Mouse (Mus musculus) intestine, postnatal 0 days (tissue): ENCODE measurements around the gene Lgalsl. TPM values are rescaled to one million over a fixed set of nuclear protein-coding genes. Genes with fewer than 3 reads are reported as not detected.
A peak's percentile ranks its signal among the peaks of the same experiment; 100 is the strongest.

Source experiments
- ATAC-seq: fragments of 200-750 bp; cut with Nextera tagmentation; 2 replicates; pipeline ENCODE4 v1.8.0; 2017; ENCODE audit warnings: mild to moderate bottlenecking, moderate TSS enrichment, moderate library complexity
- H3K27ac ChIP-seq: fragments of 300-500 bp; sonication (generic); 2 replicates; pipeline ENCODE4 v1.5.1; 2014; ENCODE audit warnings: mild to moderate bottlenecking, low read depth, low read length, moderate library complexity
- H3K27me3 ChIP-seq: fragments of 300-500 bp; sonication (generic); replicated peaks from 2 replicates; pipeline ENCODE4 v1.6.1; 2014; ENCODE audit warnings: low read length, mixed read lengths; ENCODE audit not compliant: control insufficient read depth, insufficient read depth
- H3K36me3 ChIP-seq: fragments of 300-500 bp; sonication (generic); 2 replicates; pipeline ENCODE4 v1.6.1; 2014; ENCODE audit warnings: mild to moderate bottlenecking, moderate library complexity; ENCODE audit not compliant: control insufficient read depth, insufficient read depth
- H3K4me1 ChIP-seq: fragments of 300-500 bp; sonication (generic); replicated peaks from 2 replicates; pipeline ENCODE4 v1.6.1; 2014; ENCODE audit warnings: antibody characterized with exemption, low read length, mixed read lengths; ENCODE audit not compliant: control insufficient read depth, insufficient read depth
- H3K4me2 ChIP-seq: fragments of 300-500 bp; sonication (generic); replicated peaks from 2 replicates; pipeline ENCODE4 v1.6.1; 2014; ENCODE audit warnings: low read depth, mild to moderate bottlenecking, moderate library complexity
- H3K4me3 ChIP-seq: fragments of 300-500 bp; sonication (generic); 2 replicates; pipeline ENCODE4 v1.5.1; 2014; ENCODE audit warnings: low read depth, low read length
- H3K9ac ChIP-seq: fragments of 300-500 bp; sonication (generic); 2 replicates; pipeline ENCODE4 v1.6.1; 2014; ENCODE audit warnings: mild to moderate bottlenecking, low read depth, low read length
- H3K9me3 ChIP-seq: fragments of 300-500 bp; sonication (generic); 2 replicates; pipeline ENCODE4 v1.6.1; 2016; ENCODE audit warnings: mixed run types; ENCODE audit not compliant: control insufficient read depth
- CTCF ChIP-seq: sonication (generic); IDR thresholded peaks from 2 replicates; pipeline ENCODE4 v1.5.1; 2016; ENCODE audit warnings: low read depth, mild to moderate bottlenecking, control low read depth, antibody characterized with exemption, moderate library complexity
- WGBS: fragments of 180-500 bp; shearing (Covaris S2); extraction: QIAGEN DNeasy Blood & Tissue Kit; methylation state at CpG from one replicate; pipeline ENCODE4 v1.1.7; 2014; 5-methylcytosine and 5-hydroxymethylcytosine counted together
- polyA plus RNA-seq: library from polyadenylated mRNA; unstranded; fragments of >200 nt; fragmentation: Nextera tagmentation; extraction: Ambion mirVana; gene quantifications from 2 replicates; pipeline ENCODE4 v1.2.1, GENCODE M21; 2015

Gene Lgalsl
- polyA plus RNA-seq, 1 experiment from 2014 or later: 16.5 TPM

GRCm38 (mm10) chr11:20780312-20780711 lies 50.5 kb downstream of the Lgalsl start:
- TF ChIP-seq CTCF: no peak

GRCm38 (mm10) chr11:20778861-20779563 lies 51.8 kb downstream of the Lgalsl start:
- 89% methylated on average over 3 of the region's 3 CpGs for WGBS
- no peak for TF ChIP-seq CTCF

More at GRCm38 (mm10) chr11:20780312-20780711, 50.5 kb downstream of the Lgalsl start:
- H3K4me3 ChIP-seq: no peak overlapping the region
- H3K4me2 ChIP-seq: no peak overlapping the region
- H3K27me3 ChIP-seq: no peaks in the 10 kb centered on the region
- WGBS: 78% methylated on average over 4 of the region's 4 CpGs
- peaks cover 5% of the 10 kb centered on the region; the same call in 1 of the 2 replicates for H3K9me3 ChIP-seq
- no peaks in the 10 kb centered on the region for H3K36me3 ChIP-seq
- H3K9ac ChIP-seq: no peak overlapping the region
- no peak overlapping the region for H3K27ac ChIP-seq
- ATAC-seq: no peak
- H3K4me1 ChIP-seq: no peaks in the 10 kb centered on the region

GRCm38 (mm10) chr11:20778298-20778697 lies 52.6 kb downstream of the Lgalsl start:
- ATAC-seq: no peak
- Histone ChIP-seq H3K9me3 (no peaks in the 10 kb centered on the region), H3K4me2 (no peak overlapping the region), H3K27me3 (no peaks in the 10 kb centered on the region), H3K4me1 (no peaks in the 10 kb centered on the region), H3K36me3 (no peaks in the 10 kb centered on the region), H3K27ac (no peak overlapping the region), H3K9ac (no peak overlapping the region), H3K4me3 (no peak overlapping the region)
- no peak for TF ChIP-seq CTCF
- WGBS: 63% methylated on average over 1 of the region's 1 CpGs

More at GRCm38 (mm10) chr11:20778861-20779563, 51.8 kb downstream of the Lgalsl start:
- Histone ChIP-seq H3K9ac (no peak overlapping the region), H3K4me3 (no peak overlapping the region), H3K4me2 (no peak overlapping the region), H3K27ac (no peak overlapping the region), H3K27me3 (no peaks in the 10 kb centered on the region), H3K36me3 (no peaks in the 10 kb centered on the region), H3K4me1 (no peaks in the 10 kb centered on the region), H3K9me3 (no peaks in the 10 kb centered on the region)
- no peak for ATAC-seq

DNA sequence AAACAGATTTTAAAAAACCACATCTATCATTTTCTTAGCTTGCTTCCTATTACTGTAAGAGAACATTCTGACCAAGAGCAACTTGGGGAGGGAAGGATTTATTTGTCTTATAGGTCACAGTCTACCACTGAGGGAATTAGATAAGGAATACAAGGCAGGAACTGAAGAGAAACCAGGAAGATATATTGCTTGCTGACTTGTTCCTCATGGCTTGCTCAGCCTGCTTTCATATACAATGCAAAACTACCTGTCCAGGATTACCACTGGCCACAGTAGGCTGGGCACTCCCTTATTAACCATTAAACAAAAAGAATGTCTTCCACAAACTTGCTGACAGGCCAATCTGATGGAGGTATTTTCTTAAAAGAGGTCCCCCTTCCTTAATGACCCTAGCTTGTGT lies 54.2 kb downstream of the Lgalsl start:
- Histone ChIP-seq H3K9ac (no peak overlapping the region), H3K36me3 (no peaks in the 10 kb centered on the region), H3K4me2 (no peak overlapping the region), H3K27me3 (no peaks in the 10 kb centered on the region), H3K9me3 (no peaks in the 10 kb centered on the region), H3K4me1 (no peaks in the 10 kb centered on the region), H3K4me3 (no peak overlapping the region), H3K27ac (no peak overlapping the region)
- ATAC-seq: peak; percentile 56; the same call in 1 of the 2 replicates
- TF ChIP-seq CTCF: no peak

Other genes starting within 250 kb of the Lgalsl start
- 21.3 and 25.4 TPM in 2 replicates for gene Aftph, start 89.5 kb downstream of the Lgalsl start, polyA plus RNA-seq